Mouse (Mus musculus) megakaryocyte progenitor cell, adult 5-6 weeks (primary cell): ENCODE measurements around the gene Tpra1. TPM values are rescaled to one million over a fixed set of nuclear protein-coding genes. Genes with fewer than 3 reads are reported as not detected.
A peak's percentile ranks its signal among the peaks of the same experiment; 100 is the strongest.

Source experiments
- ATAC-seq: replicated peaks from 2 replicates; pipeline ENCODE4 v1.8.0; 2016; ENCODE audit warnings: mild to moderate bottlenecking, moderate TSS enrichment, inconsistent platforms; ENCODE audit not compliant: poor library complexity
- total RNA-seq, 2 experiments: library from RNA; stranded (forward) in 1 of 2; stranded (reverse) in 1 of 2; fragments of 157-497, 149-512 nt in 1 of 2; fragments of 200-1000 nt in 1 of 2; gene quantifications; 2 replicates each; pipeline versions ENCODE4 v1.2.3 to v1.2.4; 2015 to 2017

The Tpra1 gene
- total RNA-seq (2015) (24.3 and 26.1 TPM in 2 replicates), total RNA-seq (2017) (28.4 and 32.8 TPM in 2 replicates)

DNA sequence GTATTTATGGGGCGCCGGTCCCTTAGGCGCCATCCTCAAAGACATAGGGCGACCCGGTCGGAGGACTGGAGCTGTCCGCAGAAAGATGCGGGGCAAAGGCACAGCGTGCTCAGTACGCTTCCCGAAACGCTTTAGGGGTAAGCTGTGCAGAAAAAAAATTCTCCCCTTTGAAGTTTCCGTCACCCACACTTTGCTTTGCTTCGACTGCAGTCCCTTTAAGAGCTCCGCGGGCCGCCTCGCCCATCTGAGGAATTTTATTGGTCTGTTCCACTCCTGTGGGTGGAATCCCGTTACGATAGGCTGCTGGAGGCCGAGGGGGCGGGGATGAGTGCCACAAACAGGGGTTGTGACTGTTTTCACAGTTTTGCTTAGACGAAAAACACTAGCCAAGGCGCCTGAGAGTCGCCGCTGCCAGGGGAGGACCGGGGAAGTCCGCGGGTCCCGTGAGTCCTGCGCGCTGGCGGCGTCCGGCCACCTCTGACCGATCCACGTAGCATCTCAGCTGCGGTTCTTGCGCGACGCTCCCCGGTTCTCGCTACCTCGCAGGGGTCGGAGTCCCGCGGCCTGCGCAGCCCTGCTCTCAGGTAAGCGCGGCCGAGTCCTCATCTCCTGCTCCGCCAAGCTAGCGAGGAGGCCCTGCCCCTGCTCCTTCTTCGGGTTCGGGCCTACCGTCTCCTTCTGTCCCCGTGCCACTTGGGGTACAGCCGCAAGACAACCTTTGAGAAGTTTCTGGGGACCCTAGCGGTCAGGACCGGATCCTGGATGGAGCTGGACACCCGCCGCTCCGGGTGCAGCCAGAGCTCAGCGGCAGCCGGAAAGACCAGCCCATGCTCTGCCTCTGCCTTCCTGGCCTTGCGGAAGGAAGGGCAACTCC lies at the start of gene Tpra1:
Tpra1 (plus strand) TSS at position 305 of the 874 bp plus-strand sequence.
- peak; percentile 74 for ATAC-seq

DNA sequence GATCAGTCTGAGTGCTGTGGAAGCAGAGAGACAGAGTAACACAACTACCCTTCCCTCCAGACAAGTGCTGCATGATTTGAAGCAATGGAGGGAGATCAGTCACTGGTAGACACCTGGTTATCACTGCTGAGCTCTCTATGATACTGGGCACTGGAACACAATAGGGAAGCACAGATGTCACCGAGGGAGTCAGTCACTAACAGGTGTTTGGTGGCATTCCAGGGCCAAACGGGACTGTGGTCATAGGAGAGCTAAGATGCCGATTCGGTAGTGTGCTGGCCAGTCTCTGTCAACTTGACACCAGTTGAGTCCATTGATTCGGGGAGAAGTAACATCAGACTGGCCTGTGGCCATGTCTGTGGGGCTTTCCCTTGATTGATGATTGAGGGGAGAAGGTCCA lies 47.5 kb upstream of the Tpra1 start:
- no peak for ATAC-seq

DNA sequence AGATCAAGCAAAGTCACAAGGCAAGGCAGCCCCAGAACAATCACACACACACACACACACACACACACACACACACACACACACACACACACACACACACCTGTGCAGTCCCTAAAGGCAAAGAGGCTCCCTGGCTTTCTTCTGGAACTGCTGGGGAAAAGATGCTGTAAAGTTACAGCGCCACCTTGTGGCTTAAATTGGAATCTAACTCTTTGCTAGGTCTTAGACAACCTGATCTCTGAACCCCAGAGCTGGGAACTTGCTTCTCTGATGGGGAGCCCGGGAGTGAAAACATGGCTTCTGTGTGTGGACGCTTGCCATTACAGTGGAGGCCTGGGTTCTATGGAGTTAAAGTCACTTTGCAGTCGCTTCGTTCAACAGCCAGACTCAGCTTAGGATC lies 46.4 kb upstream of the Tpra1 start:
- peak; percentile 83 for ATAC-seq

DNA sequence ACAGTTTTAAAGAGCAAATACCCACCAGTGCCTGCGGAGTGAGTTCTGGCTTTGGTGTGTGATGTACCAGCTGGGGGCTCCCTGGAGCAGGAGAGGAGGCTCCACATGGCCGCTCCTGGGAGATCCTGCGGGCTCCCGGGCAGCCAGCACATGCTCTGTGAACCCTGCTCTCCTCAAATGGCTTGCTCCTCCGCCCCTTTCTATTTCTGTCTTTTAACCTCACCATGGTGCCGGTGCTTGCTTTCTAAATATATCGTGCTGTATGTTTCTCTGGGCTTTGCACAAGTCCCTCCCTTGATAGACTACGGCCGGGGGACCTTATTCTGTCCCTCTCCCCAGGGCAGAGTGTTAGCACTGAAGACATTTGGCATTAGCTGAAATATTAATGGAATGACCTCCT lies 44.8 kb upstream of the Tpra1 start:
- ATAC-seq, result no peak

DNA sequence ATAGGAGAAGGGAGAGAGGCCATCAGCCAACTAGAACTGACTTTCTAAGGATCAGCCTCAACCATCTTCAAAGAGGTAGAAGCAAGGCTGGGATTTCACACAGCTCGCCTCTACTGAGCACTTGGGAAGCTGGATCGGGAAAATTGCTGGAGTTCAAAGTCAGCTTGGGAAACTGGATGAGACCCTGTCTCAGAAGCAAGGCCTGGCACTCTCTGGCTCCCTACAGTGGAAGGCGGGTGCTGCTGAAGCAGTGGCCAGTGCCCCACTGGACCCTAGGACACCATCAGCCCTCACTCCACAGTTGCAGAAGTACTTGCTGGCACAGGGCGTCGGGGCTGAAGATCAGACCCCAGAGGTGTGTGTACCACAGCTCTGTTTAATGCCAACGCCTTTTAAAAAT lies 44.2 kb upstream of the Tpra1 start:
- no peak for ATAC-seq

DNA sequence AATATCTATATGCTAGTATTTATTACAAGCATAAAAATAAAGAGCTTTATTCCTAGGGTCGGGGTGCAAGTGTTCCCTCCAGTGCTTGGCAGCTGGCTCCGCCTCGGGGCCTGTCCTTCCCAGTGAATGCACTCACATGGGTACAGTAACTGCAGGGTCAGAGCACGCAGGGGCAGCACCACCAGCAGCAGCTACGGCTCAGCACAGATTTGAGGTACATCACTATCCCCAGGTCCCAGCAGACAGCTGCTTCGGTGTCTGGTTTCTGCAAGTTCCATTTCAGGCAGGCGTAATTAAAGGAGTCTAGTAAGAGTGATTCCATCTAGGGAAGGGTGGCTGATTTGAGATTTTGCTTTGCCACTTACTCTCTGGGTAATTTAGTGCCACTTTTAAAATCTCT lies 43.7 kb upstream of the Tpra1 start:
- ATAC-seq, result no peak

DNA sequence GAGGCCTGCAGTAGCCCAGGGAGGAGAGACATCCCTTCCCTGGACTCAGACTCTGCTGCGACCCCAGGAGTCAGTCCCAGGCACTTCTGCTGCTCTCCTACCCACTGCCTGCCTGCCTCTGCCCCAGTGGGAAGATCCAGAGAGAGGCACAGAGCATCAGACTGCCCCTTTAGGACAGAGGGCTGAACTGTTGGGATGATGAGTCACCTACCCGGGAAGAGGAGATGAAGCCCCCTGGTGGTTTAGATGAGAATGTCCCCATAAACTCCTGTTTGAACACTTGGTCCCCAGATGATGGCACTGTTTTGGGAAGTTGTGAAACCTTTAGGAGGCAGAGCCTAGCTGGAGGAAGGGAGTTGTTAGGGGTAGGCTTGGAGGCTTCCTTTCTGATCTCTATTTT lies 41.1 kb upstream of the Tpra1 start:
- ATAC-seq, result peak; percentile 95

DNA sequence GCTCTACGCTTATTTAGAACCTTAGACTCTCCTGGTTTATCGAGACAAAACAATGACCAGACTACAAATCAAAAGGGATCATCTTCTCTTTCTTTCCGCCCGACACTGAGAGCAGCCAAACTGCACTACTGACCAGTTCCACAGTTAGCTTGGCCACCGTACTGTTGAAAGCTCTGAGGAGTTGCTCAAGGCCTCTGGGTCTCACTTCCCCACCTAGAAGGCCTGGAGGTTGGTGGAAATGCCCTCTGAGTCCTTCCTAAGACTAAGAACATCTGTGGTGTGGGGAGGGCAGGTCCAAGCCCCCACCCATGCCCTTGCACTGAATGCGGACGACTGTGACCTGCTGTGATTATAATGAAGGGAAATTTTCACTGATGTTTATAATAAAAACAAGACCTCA lies 36.3 kb upstream of the Tpra1 start:
- ATAC-seq, result peak; percentile 43

DNA sequence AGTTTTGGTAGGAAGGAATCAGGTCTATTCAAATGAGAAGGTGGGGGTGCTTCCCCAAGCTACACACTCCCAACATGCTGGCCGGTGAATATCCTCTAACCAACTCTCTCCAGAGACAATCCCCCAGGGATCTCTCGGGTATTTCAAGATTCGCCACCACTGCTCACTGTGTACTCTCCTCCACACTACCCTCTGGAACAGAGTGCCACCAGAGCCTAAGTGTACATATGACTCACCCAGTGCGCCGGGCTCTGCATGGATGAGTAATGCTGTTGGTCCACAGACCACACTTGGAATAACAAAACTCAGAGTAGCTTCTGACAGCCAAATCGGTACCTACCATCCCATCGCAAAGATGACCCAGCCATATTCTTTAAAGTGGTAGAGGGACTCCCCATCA lies 32.6 kb upstream of the Tpra1 start:
- ATAC-seq, result no peak

DNA sequence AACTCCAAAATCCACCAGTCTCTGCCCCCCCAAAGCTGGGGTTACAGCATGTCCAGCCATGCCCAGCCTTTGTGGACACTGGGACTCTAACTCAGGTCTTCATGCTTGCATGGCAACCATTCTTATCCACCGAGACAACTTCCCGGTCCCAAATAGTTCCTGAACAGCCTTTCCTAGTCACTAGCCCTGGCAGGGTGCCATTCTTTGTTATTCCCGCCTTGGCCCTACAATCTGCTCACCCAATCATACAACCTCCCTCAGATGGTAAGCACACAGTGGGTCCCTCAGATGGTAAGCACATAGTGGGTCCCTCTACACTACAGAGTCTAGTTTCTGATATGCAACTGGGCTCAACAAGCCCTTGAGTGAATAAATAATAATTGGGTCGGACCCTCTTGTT lies 31.5 kb upstream of the Tpra1 start:
- no peak for ATAC-seq

DNA sequence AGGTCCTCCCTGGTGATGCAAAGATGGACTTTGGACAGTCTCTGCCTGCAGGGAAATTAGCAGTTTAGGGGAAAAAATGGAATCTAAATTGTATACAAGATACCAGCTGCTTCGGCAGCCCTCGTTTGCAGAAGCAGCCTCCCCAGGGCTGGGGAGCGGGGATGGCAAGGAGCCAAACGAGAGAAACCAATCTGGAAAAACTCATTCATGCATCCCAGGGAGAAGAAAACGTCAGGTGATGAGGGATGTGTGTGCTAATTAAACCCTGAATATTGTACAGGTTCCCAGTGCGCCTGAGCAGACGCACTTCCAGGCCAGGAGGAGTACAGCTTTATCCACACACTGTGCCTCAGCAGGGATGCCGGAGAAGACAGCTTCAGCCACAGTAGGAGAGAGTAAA lies 30.5 kb upstream of the Tpra1 start:
- ATAC-seq, result no peak

DNA sequence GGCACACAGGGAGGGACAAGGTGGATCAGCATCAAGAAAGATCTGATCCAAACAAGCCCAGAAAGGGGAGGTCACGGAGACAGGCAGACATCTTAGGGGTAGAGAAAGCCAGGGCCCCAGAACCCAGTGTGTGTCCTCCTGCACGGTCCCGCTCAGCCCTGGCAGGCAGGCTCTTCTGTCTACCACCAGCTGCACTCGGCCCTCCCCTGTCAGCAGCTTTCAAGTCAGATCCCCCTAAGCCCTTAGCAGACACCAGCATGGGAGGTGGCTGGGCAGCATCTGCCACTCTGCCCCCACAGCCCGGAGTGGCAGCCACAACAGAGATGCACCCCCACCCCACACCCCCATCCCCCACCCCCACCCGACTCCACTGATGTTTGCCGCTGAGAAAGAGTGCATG lies 29.2 kb upstream of the Tpra1 start:
- ATAC-seq, result no peak

DNA sequence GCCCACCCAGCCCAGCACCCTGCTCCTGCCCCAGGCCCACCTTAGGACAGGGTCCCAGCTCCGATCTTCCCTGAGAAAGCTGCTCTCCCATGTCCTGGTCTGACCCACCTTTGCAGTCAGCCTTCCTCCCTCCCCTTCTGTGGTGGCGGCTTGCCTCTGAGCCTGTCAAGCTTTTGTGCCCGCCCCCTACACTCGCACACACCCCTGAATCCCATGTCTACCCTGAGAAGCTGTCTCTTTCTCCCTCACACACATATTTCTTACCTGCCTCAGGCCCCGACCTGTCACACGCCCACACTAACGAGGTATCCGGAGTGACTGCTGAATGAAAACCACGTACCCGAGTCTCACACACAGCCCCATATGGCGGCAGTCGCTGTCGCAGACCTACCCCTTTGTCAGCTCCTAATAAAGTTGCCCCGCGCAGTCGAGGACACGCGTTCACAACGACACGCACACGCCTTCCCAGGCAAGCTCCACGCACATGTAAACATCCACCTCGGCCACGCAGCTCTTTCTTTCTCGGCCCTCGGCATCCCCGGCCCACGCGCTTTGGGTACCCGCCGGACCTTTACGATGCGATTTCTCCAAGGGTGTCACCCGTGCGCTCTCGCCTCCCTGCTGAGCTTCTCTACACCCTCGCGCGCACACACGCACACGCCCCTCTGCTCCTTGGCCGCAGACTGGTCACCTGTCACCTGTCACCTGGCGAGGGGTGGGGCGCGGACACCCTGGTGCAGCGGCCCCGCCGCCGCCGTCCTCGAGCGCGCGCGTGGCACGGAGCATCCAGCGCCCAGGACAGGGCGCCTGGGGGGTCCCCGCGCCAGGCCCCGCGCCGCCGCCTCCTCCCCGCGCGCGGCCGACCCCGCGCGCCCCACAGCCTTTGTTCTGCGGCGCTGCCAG lies 27.8 kb upstream of the Tpra1 start:
- ATAC-seq, result peak; percentile 26; the same call in 1 of the 2 replicates

DNA sequence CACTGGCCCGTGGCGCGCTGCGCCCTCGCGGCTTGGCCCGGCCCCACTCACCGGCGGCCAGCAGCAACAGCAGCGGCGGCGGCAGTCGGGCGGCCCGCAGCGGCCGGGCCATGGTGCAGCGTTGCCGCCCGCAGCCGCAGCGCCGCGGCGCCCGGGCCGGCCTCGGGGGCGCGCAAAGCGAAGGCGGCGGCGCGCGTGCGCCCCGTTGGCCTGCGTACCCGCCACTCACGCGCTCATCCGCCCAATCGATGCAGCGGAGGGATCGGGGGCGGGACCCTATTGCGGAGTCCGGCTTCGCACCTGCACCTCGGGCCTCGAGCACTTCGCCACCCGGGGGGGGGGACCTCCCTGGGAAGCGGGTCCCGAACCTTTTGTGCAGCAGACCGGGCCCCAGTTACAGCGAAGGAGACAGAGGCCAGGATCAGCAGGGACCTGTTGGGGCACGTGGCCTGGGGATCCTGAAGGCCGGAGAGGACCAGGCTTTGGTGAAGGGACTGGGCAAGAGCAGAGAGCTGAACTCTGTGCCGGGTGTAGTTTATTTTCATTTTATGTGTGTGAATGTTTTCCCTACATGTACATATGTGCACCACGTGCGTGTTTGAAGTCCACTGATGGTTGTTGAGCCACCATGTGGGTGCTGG lies 27.1 kb upstream of the Tpra1 start, which contains the start of gene Podxl2:
Podxl2 (minus strand) TSS at position 177 of the 641 bp plus-strand sequence.
- peak; percentile 73 for ATAC-seq

DNA sequence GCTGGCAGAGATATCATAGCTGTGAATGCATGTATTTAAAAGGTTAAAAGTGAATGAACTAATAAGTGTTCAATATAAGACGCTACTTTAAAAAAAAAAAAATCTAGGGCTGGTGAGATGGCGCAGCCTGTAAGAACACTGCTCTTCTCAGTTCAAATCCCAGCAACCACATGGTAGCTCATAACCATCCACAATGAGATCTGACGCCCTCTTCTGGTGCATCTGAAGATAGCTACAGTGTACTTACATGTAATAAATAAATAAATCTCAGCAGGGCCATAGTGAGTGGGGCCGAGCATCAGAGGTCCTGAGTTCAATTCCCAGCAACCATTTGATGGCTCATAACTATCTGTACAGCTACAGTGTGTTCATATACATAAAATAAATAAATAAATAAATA lies 22.6 kb upstream of the Tpra1 start:
- no peak for ATAC-seq

DNA sequence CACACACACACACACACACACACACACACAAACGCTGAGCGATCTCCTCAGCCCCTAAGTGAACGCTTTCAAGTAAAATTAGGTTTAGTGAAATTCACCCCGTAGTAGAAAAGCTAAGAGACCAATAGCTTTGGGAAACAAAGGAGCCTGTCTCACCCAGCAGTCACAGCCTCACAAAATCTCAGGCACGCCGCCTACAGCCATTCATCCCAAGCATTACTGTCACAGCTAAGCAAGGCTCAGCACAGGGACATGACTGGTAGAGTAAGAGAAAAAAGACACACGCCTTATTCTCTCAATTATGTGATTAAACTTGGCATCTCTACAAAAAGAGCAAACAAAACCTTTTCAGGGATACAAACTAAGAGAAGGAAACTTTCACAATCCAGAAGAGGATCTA lies 20.7 kb upstream of the Tpra1 start:
- no peak for ATAC-seq

DNA sequence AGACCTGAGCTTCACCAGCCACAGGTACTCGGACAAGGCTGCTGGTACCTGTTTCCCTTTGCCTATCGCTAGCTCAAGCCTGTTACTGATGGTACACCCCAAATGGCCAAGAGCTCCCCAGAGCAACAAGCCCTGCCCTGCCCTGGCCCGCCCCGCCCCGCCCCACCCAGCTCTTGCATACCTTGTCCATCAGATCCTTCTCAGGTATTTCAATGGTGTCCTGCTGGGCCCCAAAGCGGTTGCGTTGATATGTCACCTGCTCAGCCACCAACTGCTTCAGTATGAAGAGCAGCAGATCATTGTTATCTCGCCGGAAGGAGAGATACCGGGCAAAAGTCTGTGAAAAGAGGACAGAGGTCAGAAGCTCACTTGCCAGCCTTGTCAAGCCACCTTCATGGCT lies 17.9 kb upstream of the Tpra1 start:
- no peak for ATAC-seq

DNA sequence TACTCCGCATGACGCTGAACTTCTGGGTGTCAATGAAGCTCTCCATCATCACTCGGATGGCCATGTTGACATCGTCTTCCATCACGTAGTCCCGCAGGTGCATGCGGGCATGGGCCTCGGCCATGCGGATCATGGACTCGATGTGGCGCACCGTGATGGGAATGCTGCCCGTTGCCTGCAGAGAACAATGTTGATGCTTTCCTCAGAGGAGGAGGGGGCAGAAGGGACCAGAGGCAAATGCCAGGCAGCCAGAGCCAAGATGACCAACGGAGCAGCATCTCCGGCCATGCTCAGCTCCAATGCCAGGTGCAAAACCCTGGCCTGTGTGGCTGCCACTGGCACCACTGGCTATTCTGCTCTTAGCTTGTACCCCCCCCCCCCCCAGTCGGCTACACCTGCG lies 17.4 kb upstream of the Tpra1 start:
- ATAC-seq, result no peak

DNA sequence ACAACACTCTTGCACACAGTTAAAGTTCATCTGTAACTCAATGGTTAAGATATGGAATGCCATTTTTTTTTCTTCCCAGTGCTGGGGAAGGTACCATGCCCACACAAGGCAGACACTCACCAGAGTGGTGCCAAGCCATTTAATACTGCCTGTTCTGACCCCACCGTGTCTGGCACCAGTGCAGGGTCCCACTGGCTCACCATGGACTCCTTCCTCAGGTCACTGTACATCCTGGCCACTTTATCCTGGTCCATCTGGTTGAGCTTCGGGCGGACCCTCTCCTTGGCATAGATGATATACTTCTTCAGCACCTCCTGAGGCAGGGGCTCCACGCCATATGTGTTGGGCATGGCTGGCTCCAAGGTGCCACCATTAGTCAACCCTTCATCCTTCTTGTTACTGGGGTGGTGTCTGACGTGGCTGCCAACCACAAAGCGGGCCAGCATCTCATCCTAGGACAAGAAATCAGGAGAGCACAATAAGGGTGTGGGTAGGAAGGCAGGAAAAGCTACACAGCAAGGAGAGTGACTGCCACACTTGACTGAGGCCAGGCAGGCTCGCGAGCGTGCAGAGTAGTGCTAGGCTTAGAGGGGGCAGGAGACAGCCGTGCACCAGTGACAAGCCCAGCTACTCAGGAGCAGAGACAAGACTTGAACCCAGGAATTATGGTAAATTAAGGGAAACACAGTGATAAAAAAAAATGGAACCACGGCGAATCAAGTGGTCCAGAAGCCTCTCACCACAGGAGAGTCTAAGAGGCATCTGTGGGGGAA lies 16.2 kb upstream of the Tpra1 start:
- ATAC-seq, result no peak

DNA sequence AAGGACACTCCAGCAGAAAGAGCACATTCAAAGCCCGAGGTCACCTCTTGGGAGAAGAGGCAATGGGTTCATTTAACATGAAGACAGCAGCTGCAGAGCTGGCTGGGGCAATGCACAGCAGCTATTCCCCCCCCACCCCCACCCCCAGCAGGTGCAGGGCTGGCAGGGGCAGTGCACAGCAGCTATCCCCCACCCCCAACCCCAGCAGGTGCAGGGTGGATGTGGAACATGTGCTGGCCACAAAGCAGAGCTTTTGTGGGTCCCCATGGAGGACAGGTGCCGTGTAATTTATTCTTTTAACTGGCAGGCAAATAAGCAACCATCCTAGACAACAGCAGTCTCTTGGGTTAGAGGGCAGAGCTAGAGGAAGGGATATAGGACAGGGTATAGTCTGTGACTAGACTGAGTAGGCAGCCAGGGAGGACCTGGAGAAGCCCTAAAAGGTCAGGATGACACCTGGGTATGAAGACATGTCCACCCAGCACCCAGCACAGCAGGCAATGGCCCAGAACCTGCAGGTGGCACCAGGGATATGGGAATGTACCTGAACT lies 15.6 kb upstream of the Tpra1 start:
- ATAC-seq, result no peak
